Mouse (Mus musculus) monocyte, adult 2 months (primary cell): ENCODE data around the gene Aurkb.

Experiments used
- DNase-seq, 2 experiments: peaks; one replicate each; pipeline ENCODE4 v3.0.0; 2022; ENCODE audit warnings: low spot score in 2 of 2, low read depth in 1 of 2

Aurkb gene

GRCm38 (mm10) chr11:69036486-69037230 lies 8.8 kb upstream of the Aurkb start:
- DNase-seq, result peak; percentile 66 to 81

GRCm38 (mm10) chr11:69037231-69038061 lies 8.0 kb upstream of the Aurkb start:
- DNase-seq, result peak in 1 of 2 experiments; percentile 73

GRCm38 (mm10) chr11:69038173-69038572 lies 7.3 kb upstream of the Aurkb start:
- no peak for DNase-seq

- no peak for DNase-seq
These were observed 938 bp downstream of the Aurkb start for GRCm38 (mm10) chr11:69046395-69046774.

- no peak for DNase-seq
These were observed 2.1 kb downstream of the Aurkb start for GRCm38 (mm10) chr11:69047592-69047991.

- no peak for DNase-seq
These were observed 2.7 kb downstream of the Aurkb start for GRCm38 (mm10) chr11:69048151-69048550.

- no peak for DNase-seq
These were observed 5.3 kb downstream of the Aurkb start for GRCm38 (mm10) chr11:69050748-69051147.

GRCm38 (mm10) chr11:69051771-69052170 lies 6.3 kb downstream of the Aurkb start:
- DNase-seq, result no peak

GRCm38 (mm10) chr11:69052824-69053421 lies 7.5 kb downstream of the Aurkb start:
- no peak for DNase-seq

- DNase-seq, result no peak
These were observed 8.4 kb downstream of the Aurkb start for GRCm38 (mm10) chr11:69053848-69054247.

GRCm38 (mm10) chr11:69058265-69058664 lies 12.8 kb downstream of the Aurkb start:
- no peak for DNase-seq

- no peak for DNase-seq
These were observed 13.4 kb downstream of the Aurkb start for GRCm38 (mm10) chr11:69058729-69059356.

GRCm38 (mm10) chr11:69059357-69059974 lies 14.0 kb downstream of the Aurkb start, which contains the start of gene Borcs6:
Gene Borcs6 (plus strand): TSS chr11:69059717.
- peak; percentile 83 to 86 for DNase-seq

GRCm38 (mm10) chr11:69059975-69060411 lies 14.5 kb downstream of the Aurkb start:
- DNase-seq, result no peak

GRCm38 (mm10) chr11:69060448-69061254 lies 15.2 kb downstream of the Aurkb start:
- peak in 1 of 2 experiments; percentile 31 for DNase-seq

- no peak for DNase-seq
These were observed 15.9 kb downstream of the Aurkb start for GRCm38 (mm10) chr11:69061255-69061912.

- peak in 1 of 2 experiments; percentile 67 for DNase-seq
These were observed 16.8 kb downstream of the Aurkb start for GRCm38 (mm10) chr11:69062194-69062760.

- peak; percentile 89 to 97 for DNase-seq
These were observed 17.3 kb downstream of the Aurkb start for GRCm38 (mm10) chr11:69062761-69063224.
